Mouse (Mus musculus) limb, embryonic 13.5 days (tissue): ENCODE data around the gene Fli1. TPM values are rescaled to one million over a fixed set of nuclear protein-coding genes. Genes with fewer than 3 reads are reported as not detected.

ENCODE experiments used
- ATAC-seq: fragments of 200-750 bp; cut with Nextera tagmentation; 2 replicates; pipeline ENCODE4 v1.8.0; 2017; ENCODE audit warnings: low read depth, moderate number of reproducible peaks, moderate TSS enrichment; ENCODE audit not compliant: low FRiP score
- H3K27ac ChIP-seq: fragments of 300-500 bp; sonication (generic); 2 replicates; pipeline ENCODE4 v1.5.1; 2015; ENCODE audit warnings: inconsistent platforms, mild to moderate bottlenecking, moderate library complexity
- H3K27me3 ChIP-seq: fragments of 300-500 bp; sonication (generic); 2 replicates; pipeline ENCODE4 v1.6.1; 2015; ENCODE audit warnings: mild to moderate bottlenecking, inconsistent platforms
- H3K36me3 ChIP-seq: fragments of 300-500 bp; sonication (generic); 2 replicates; pipeline ENCODE4 v1.6.1; 2015; ENCODE audit warnings: inconsistent platforms, mild to moderate bottlenecking, moderate library complexity
- H3K4me1 ChIP-seq: fragments of 300-500 bp; sonication (generic); 2 replicates; pipeline ENCODE4 v1.6.1; 2015; ENCODE audit warnings: inconsistent platforms
- H3K4me2 ChIP-seq: fragments of 300-500 bp; sonication (generic); replicated peaks from 2 replicates; pipeline ENCODE4 v1.6.1; 2015; ENCODE audit warnings: inconsistent platforms, mild to moderate bottlenecking, moderate library complexity
- H3K4me3 ChIP-seq: fragments of 300-500 bp; sonication (generic); 2 replicates; pipeline ENCODE4 v1.5.1; 2015; ENCODE audit warnings: moderate library complexity, mild to moderate bottlenecking, inconsistent platforms
- H3K9ac ChIP-seq: fragments of 300-500 bp; sonication (generic); 2 replicates; pipeline ENCODE4 v1.6.1; 2015; ENCODE audit warnings: mild to moderate bottlenecking, inconsistent platforms
- H3K9me3 ChIP-seq: fragments of 300-500 bp; sonication (generic); 2 replicates; pipeline ENCODE4 v1.6.1; 2016; ENCODE audit warnings: inconsistent platforms
- WGBS: fragments of 180-500 bp; shearing (Covaris S2); methylation state at CpG from one replicate; pipeline ENCODE4 v1.1.7; 2015; 5-methylcytosine and 5-hydroxymethylcytosine counted together
- polyA plus RNA-seq: library from polyadenylated mRNA; unstranded; fragments of >200 nt; fragmentation: Nextera tagmentation; extraction: Ambion mirVana; gene quantifications from 2 replicates; pipeline ENCODE4 v1.2.1, GENCODE M21; 2015

Gene Fli1
- polyA plus RNA-seq, result 34.3 and 37.9 TPM in 2 replicates

- Histone ChIP-seq H3K27ac (peak within 1 kb of the TSS; percentile 96), H3K9me3 (no peaks in the 10 kb centered on the region), H3K4me3 (peak within 1 kb of the TSS; percentile 91), H3K27me3 (peaks cover 18% of the 10 kb centered on the region), H3K4me2 (peak within 1 kb of the TSS; percentile 79), H3K4me1 (peaks cover 71% of the 10 kb centered on the region), H3K36me3 (no peaks in the 10 kb centered on the region), H3K9ac (peak within 1 kb of the TSS; percentile 99)
- ATAC-seq, result no peak
- under 1% methylated on average over 41 of the region's 41 CpGs for WGBS
These were observed at the start of gene Fli1 for GRCm38 (mm10) chr9:32542212-32543039. Fli1 (minus strand) TSS chr9:32542861.

DNA sequence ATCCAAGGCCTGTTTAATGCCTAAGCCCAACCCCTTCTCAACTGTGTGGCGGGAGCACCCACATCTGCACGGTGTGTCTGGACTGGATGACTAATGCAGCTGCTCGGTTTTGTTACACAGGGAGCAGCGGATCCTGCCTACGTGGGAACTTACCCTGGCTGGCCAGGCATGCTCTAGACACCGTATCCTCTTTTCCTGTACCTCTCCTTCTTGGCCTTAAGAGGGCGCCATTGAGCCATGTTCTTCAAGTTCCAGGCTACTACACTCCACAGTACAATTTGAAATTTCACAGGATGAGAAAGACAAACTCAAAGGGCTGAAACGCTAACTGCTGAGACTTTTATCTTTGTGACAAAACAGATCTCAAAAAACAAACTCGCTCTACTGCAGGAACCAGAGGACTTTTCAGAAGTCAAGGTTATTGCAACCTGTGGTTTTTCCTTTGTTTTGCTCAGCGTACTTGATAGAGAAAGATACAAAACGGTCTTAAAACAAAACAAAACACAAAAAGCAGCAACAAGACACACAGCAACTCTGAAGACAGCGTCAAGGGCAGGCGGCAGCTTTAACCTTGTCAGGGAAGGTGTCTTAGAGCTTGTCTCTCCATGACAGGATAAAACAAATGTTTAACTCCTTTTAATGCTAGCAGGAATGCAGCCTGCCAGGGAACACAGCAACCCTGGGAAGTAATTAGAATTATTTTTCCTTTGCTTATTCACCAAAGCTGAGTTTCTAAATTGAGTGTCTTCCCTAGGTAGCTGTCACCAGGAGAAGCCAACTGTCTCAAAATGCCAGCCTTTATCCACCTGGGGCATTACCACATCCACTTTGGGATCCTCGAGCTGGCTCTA lies 49.3 kb upstream of the Fli1 start:
- Histone ChIP-seq H3K27ac (no peak overlapping the region), H3K4me2 (peak overlapping the region; percentile 41; the same call in 1 of the 2 replicates), H3K9ac (no peak overlapping the region), H3K4me3 (no peak overlapping the region), H3K36me3 (no peaks in the 10 kb centered on the region), H3K9me3 (no peaks in the 10 kb centered on the region), H3K4me1 (peaks cover 40% of the 10 kb centered on the region), H3K27me3 (peaks cover 12% of the 10 kb centered on the region; the same call in 1 of the 2 replicates)
- ATAC-seq, result peak; percentile 87
- 13% methylated on average over 14 of the region's 14 CpGs for WGBS

DNA sequence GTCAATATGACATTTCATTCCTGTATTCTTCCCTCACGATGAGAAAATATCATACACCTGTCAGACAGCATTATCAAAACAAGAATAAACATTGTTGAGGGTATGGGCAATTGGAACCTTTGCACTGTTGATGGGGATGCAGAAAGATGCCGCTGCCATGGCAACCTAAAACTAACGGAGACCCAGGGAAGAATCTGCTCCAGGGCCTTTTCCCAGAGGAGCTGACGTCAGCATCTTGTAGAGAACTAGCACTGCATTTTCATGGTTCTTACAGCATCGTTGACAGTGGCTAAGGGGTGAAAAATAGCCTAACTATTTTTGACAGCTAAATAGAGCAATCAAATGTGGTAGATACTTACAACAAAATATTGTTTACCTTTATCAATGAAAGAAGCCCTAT lies 47.9 kb upstream of the Fli1 start:
- no peaks in the 10 kb centered on the region for H3K36me3 ChIP-seq
- 68% methylated on average over 5 of the region's 5 CpGs for WGBS
- no peak overlapping the region for H3K27ac ChIP-seq
- H3K9me3 ChIP-seq, result no peaks in the 10 kb centered on the region
- peaks cover 12% of the 10 kb centered on the region; the same call in 1 of the 2 replicates for H3K27me3 ChIP-seq
- no peak overlapping the region for H3K9ac ChIP-seq
- peaks cover 28% of the 10 kb centered on the region for H3K4me1 ChIP-seq
- ATAC-seq, result no peak
- H3K4me3 ChIP-seq, result no peak overlapping the region
- no peak overlapping the region for H3K4me2 ChIP-seq

- Histone ChIP-seq H3K36me3 (no peaks in the 10 kb centered on the region), H3K4me3 (no peak overlapping the region), H3K27ac (no peak overlapping the region), H3K9me3 (no peaks in the 10 kb centered on the region), H3K9ac (no peak overlapping the region), H3K27me3 (peaks cover 12% of the 10 kb centered on the region; the same call in 1 of the 2 replicates), H3K4me2 (peak overlapping the region; percentile 43), H3K4me1 (peaks cover 23% of the 10 kb centered on the region)
- 8% methylated on average over 8 of the region's 8 CpGs for WGBS
- ATAC-seq, result peak; percentile 37
These were observed 47.2 kb upstream of the Fli1 start for GRCm38 (mm10) chr9:32589900-32590299.

GRCm38 (mm10) chr9:32585357-32585756 lies 42.7 kb upstream of the Fli1 start:
- 0 out of 2 replicates have a peak, but pooled peaks cover 3% of the 10 kb centered on the region for H3K27me3 ChIP-seq
- no peak overlapping the region for H3K9ac ChIP-seq
- H3K4me3 ChIP-seq, result no peak overlapping the region
- no peak overlapping the region for H3K27ac ChIP-seq
- H3K4me2 ChIP-seq, result no peak overlapping the region
- no peaks in the 10 kb centered on the region for H3K9me3 ChIP-seq
- no peaks in the 10 kb centered on the region for H3K36me3 ChIP-seq
- 55% methylated on average over 7 of the region's 7 CpGs for WGBS
- peaks cover 5% of the 10 kb centered on the region; the same call in 1 of the 2 replicates for H3K4me1 ChIP-seq
- ATAC-seq, result no peak

- H3K36me3 ChIP-seq, result no peaks in the 10 kb centered on the region
- H3K4me1 ChIP-seq, result no peaks in the 10 kb centered on the region
- H3K27ac ChIP-seq, result no peak overlapping the region
- ATAC-seq, result no peak
- no peak overlapping the region for H3K4me2 ChIP-seq
- 0 out of 2 replicates have a peak, but pooled peaks cover 3% of the 10 kb centered on the region for H3K27me3 ChIP-seq
- 63% methylated on average over 6 of the region's 6 CpGs for WGBS
- H3K4me3 ChIP-seq, result no peak overlapping the region
- no peaks in the 10 kb centered on the region for H3K9me3 ChIP-seq
- H3K9ac ChIP-seq, result no peak overlapping the region
These were observed 41.2 kb upstream of the Fli1 start for GRCm38 (mm10) chr9:32583905-32584304.

- Histone ChIP-seq H3K27me3 (no peaks in the 10 kb centered on the region), H3K9me3 (no peaks in the 10 kb centered on the region), H3K36me3 (no peaks in the 10 kb centered on the region), H3K27ac (no peak overlapping the region), H3K4me2 (no peak overlapping the region), H3K9ac (no peak overlapping the region), H3K4me1 (no peaks in the 10 kb centered on the region), H3K4me3 (no peak overlapping the region)
- WGBS, result 75% methylated on average over 11 of the region's 11 CpGs
- no peak for ATAC-seq
These were observed 39.4 kb upstream of the Fli1 start for GRCm38 (mm10) chr9:32581851-32582573.

DNA sequence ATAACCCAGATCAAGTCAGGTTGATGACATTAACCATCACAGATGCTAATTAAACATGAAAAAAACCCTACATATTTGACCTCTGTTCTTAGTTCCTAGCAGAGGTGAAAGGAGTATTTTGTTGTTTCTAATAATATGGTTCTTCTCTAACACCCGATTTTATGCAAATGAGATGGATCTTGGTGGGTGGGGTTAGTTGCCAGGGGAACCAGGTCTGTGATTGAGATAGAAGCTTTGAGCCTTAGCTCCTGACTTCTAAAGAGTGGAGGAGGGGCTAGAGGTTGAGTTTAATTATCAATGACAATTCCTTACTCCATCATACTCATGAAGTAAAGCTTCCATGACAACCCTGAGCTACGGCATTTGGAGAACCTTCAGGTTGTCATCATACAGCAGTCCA lies 35.8 kb upstream of the Fli1 start:
- Histone ChIP-seq H3K4me1 (no peaks in the 10 kb centered on the region), H3K27ac (no peak overlapping the region), H3K27me3 (no peaks in the 10 kb centered on the region), H3K4me2 (no peak overlapping the region), H3K4me3 (no peak overlapping the region), H3K36me3 (no peaks in the 10 kb centered on the region), H3K9ac (no peak overlapping the region), H3K9me3 (no peaks in the 10 kb centered on the region)
- 79% methylated on average over 2 of the region's 2 CpGs for WGBS
- no peak for ATAC-seq

- H3K4me1 ChIP-seq, result peaks cover 12% of the 10 kb centered on the region
- H3K9me3 ChIP-seq, result no peaks in the 10 kb centered on the region
- H3K4me2 ChIP-seq, result no peak overlapping the region
- no peaks in the 10 kb centered on the region for H3K27me3 ChIP-seq
- H3K4me3 ChIP-seq, result no peak overlapping the region
- no peak overlapping the region for H3K9ac ChIP-seq
- no peak for ATAC-seq
- no peak overlapping the region for H3K27ac ChIP-seq
- whole genome bisulfite sequencing, result 54% methylated on average over 4 of the region's 4 CpGs
- no peaks in the 10 kb centered on the region for H3K36me3 ChIP-seq
These were observed 31.0 kb upstream of the Fli1 start for GRCm38 (mm10) chr9:32573638-32574037.

- no peak for ATAC-seq
- Histone ChIP-seq H3K27ac (no peak overlapping the region), H3K36me3 (no peaks in the 10 kb centered on the region), H3K9me3 (no peaks in the 10 kb centered on the region), H3K4me3 (no peak overlapping the region), H3K4me1 (peaks cover 29% of the 10 kb centered on the region), H3K9ac (no peak overlapping the region), H3K27me3 (no peaks in the 10 kb centered on the region), H3K4me2 (no peak overlapping the region)
- WGBS, result 34% methylated on average over 4 of the region's 4 CpGs
These were observed 29.0 kb upstream of the Fli1 start for GRCm38 (mm10) chr9:32571676-32572075.

DNA sequence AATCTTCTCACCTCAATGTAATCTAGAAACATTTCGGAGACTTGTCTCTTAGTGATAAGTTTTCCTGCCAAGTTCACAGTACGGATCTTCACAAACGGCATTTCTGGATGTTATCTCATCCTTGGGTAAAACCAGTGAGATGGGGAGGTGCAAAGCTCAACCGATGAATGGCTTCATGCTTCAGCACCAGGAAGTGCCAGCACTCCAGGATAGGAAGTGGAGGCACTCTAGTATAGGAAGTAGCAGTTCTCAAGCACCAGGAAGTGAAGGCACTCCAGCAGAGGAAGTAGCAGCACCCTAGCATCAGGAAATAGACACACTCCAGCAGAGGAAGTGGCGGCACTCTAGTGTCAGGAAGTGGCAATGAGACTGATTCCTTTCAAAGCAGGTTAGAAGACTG lies 27.9 kb upstream of the Fli1 start:
- 92% methylated on average over 5 of the region's 5 CpGs for WGBS
- no peak for ATAC-seq
- H3K9me3 ChIP-seq, result no peaks in the 10 kb centered on the region
- H3K4me2 ChIP-seq, result no peak overlapping the region
- no peak overlapping the region for H3K9ac ChIP-seq
- peaks cover 6% of the 10 kb centered on the region; the same call in 1 of the 2 replicates for H3K27me3 ChIP-seq
- no peaks in the 10 kb centered on the region for H3K36me3 ChIP-seq
- no peak overlapping the region for H3K27ac ChIP-seq
- H3K4me1 ChIP-seq, result peaks cover 41% of the 10 kb centered on the region
- no peak overlapping the region for H3K4me3 ChIP-seq
